Mouse (Mus musculus) spleen, adult 2 months (tissue): ENCODE data around the gene Nme2.

Source experiments
- CTCF ChIP-seq: fragments of 200-500 bp; IDR thresholded peaks from 2 replicates; pipeline ENCODE4 v1.5.1; 2011; ENCODE audit warnings: mild to moderate bottlenecking, inconsistent platforms; ENCODE audit not compliant: insufficient read depth, insufficient read length, insufficient replicate concordance; ENCODE audit errors: extremely low read depth
- POLR2A ChIP-seq: fragments of 200-500 bp; IDR thresholded peaks from 2 replicates; pipeline ENCODE4 v1.6.1; 2011; ENCODE audit warnings: low read depth, low read length, inconsistent platforms

DNA sequence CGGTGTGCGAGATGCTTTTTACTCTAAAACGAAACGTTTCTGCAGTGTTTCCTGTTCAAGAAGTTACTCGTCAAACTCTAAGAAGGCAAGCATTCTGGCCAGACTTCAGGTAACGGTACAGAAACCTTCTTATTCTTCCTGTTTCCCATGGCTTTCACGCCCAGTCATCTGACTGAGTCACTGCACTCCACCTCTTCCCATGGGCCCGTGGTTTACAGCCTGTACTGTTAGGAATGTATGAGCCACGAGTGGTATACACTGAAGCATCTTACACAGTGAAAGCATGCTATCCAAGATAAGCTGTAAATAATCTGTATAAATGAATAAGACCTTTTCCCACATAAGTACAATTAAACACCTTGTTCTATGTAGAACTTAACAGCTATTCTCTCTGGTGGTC lies 47.2 kb downstream of the Nme2 start:
- no peak for TF ChIP-seq CTCF
- TF ChIP-seq POLR2A = no peak
